Mouse (Mus musculus) heart, embryonic 13.5 days (tissue): ENCODE results near the gene Mroh2a. TPM values are rescaled to one million over a fixed set of nuclear protein-coding genes. Genes with fewer than 3 reads are reported as not detected.
"Not testable (repeated sequence)": the region's sequence is repeated elsewhere in the genome, so short reads cannot be mapped to it uniquely, and the experiment has no call there.

Experiments used
- ATAC-seq: fragments of 200-750 bp; cut with Nextera tagmentation; 2 replicates; pipeline ENCODE4 v1.8.0; 2017; ENCODE audit warnings: moderate TSS enrichment; ENCODE audit not compliant: insufficient number of reproducible peaks, low FRiP score, low TSS enrichment; ENCODE audit errors: extremely low read depth
- H3K27ac ChIP-seq: fragments of 300-500 bp; sonication (generic); replicated peaks from 2 replicates; pipeline ENCODE4 v1.5.1; 2015; ENCODE audit warnings: moderate library complexity, mild to moderate bottlenecking, inconsistent platforms
- H3K27me3 ChIP-seq: fragments of 300-500 bp; sonication (generic); replicated peaks from 2 replicates; pipeline ENCODE4 v1.6.1; 2015; ENCODE audit warnings: mild to moderate bottlenecking, inconsistent platforms
- H3K36me3 ChIP-seq: fragments of 300-500 bp; sonication (generic); 2 replicates; pipeline ENCODE4 v1.6.1; 2015; ENCODE audit warnings: mild to moderate bottlenecking, inconsistent platforms
- H3K4me1 ChIP-seq: fragments of 300-500 bp; sonication (generic); 2 replicates; pipeline ENCODE4 v1.6.1; 2015; ENCODE audit warnings: inconsistent platforms
- H3K4me2 ChIP-seq: fragments of 300-500 bp; sonication (generic); 2 replicates; pipeline ENCODE4 v1.6.1; 2015; ENCODE audit warnings: inconsistent platforms, mild to moderate bottlenecking, moderate library complexity
- H3K4me3 ChIP-seq: fragments of 300-500 bp; sonication (generic); 2 replicates; pipeline ENCODE4 v1.5.1; 2015; ENCODE audit warnings: moderate library complexity, mild to moderate bottlenecking, inconsistent platforms
- H3K9ac ChIP-seq: fragments of 300-500 bp; sonication (generic); 2 replicates; pipeline ENCODE4 v1.6.1; 2015; ENCODE audit warnings: inconsistent platforms, mild to moderate bottlenecking, moderate library complexity
- H3K9me3 ChIP-seq: fragments of 300-500 bp; sonication (generic); 2 replicates; pipeline ENCODE4 v1.6.1; 2016; ENCODE audit warnings: inconsistent platforms
- WGBS: fragments of 180-500 bp; shearing (Covaris S2); methylation state at CpG from one replicate; pipeline ENCODE4 v1.1.7; 2015; ENCODE audit warnings: mixed read lengths; 5-methylcytosine and 5-hydroxymethylcytosine counted together
- polyA plus RNA-seq: library from polyadenylated mRNA; unstranded; fragments of >200 nt; fragmentation: Nextera tagmentation; extraction: Ambion mirVana; gene quantifications from 2 replicates; pipeline ENCODE4 v1.2.1, GENCODE M21; 2015

Mroh2a gene
- polyA plus RNA-seq, 1 experiment from 2014 or later = 0.33 TPM

GRCm38 (mm10) chr1:88220336-88220735 is 6.5 kb upstream of the Mroh2a start:
- ATAC-seq = no peak

GRCm38 (mm10) chr1:88222216-88222615 is 4.6 kb upstream of the Mroh2a start:
- 40% methylated on average over 2 of the region's 2 CpGs for WGBS
- Histone ChIP-seq H3K27ac (no peak overlapping the region), H3K27me3 (no peaks in the 10 kb centered on the region), H3K4me1 (no peaks in the 10 kb centered on the region), H3K36me3 (no peaks in the 10 kb centered on the region), H3K9me3 (peaks cover 24% of the 10 kb centered on the region), H3K4me2 (no peak overlapping the region), H3K4me3 (no peak overlapping the region), H3K9ac (no peak overlapping the region)
- no peak for ATAC-seq

More at GRCm38 (mm10) chr1:88220336-88220735, 6.5 kb upstream of the Mroh2a start:
- Histone ChIP-seq H3K9me3 (peaks cover 14% of the 10 kb centered on the region), H3K4me1 (no peaks in the 10 kb centered on the region), H3K9ac (no peak overlapping the region), H3K4me3 (no peak overlapping the region), H3K27me3 (no peaks in the 10 kb centered on the region), H3K27ac (no peak overlapping the region), H3K36me3 (no peaks in the 10 kb centered on the region), H3K4me2 (no peak overlapping the region)

DNA sequence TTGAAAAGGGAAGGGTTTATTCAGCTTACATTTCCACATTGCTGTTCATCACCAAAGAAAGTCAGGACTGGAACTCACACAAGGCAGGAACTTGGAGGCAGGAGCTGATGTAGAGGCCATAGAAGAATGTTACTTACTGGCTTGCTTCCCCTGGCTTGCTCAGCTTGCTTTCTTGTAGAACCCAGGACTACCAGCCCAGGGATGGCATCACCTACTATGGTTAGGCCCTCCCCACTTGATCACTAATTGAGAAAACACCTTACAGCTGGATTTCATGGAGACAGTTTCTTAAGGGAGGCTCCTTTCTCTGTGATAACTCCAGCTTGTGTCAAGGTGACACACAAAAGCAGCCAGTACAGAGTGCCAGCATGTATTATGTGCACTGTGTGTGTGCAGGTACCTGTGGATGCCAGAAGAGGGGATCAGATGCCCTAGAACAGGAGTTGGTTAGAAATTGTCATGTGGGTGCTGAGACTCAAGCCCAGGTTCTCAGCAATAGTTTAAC is 3.7 kb upstream of the Mroh2a start:
- H3K9me3 ChIP-seq = peaks cover 33% of the 10 kb centered on the region
- not testable (repeated sequence) for H3K27me3 ChIP-seq, H3K4me1 ChIP-seq, ATAC-seq, H3K4me2 ChIP-seq, H3K36me3 ChIP-seq, H3K9ac ChIP-seq, H3K4me3 ChIP-seq, H3K27ac ChIP-seq

GRCm38 (mm10) chr1:88223591-88223990 is 3.2 kb upstream of the Mroh2a start:
- H3K4me2 ChIP-seq = no peak overlapping the region
- H3K27me3 ChIP-seq = no peaks in the 10 kb centered on the region
- no peak overlapping the region for H3K9ac ChIP-seq
- 30% methylated on average over 1 of the region's 1 CpGs for WGBS
- no peak overlapping the region for H3K4me3 ChIP-seq
- H3K36me3 ChIP-seq = no peaks in the 10 kb centered on the region
- H3K9me3 ChIP-seq = peaks cover 38% of the 10 kb centered on the region
- ATAC-seq = no peak
- no peak overlapping the region for H3K27ac ChIP-seq
- no peaks in the 10 kb centered on the region for H3K4me1 ChIP-seq

- H3K4me3 ChIP-seq = no peak overlapping the region
- H3K4me2 ChIP-seq = no peak overlapping the region
- no peak overlapping the region for H3K9ac ChIP-seq
- WGBS = 57% methylated on average over 2 of the region's 2 CpGs
- H3K4me1 ChIP-seq = no peaks in the 10 kb centered on the region
- ATAC-seq = no peak
- peaks cover 44% of the 10 kb centered on the region for H3K9me3 ChIP-seq
- H3K27ac ChIP-seq = no peak overlapping the region
- H3K27me3 ChIP-seq = no peaks in the 10 kb centered on the region
- no peaks in the 10 kb centered on the region for H3K36me3 ChIP-seq
These were observed 2.6 kb upstream of the Mroh2a start for GRCm38 (mm10) chr1:88224029-88224776.

GRCm38 (mm10) chr1:88225301-88225700 is 1.5 kb upstream of the Mroh2a start:
- peaks cover 55% of the 10 kb centered on the region for H3K9me3 ChIP-seq
- ATAC-seq, H3K4me2 ChIP-seq, H3K36me3 ChIP-seq, H3K27ac ChIP-seq, H3K9ac ChIP-seq, H3K4me3 ChIP-seq, H3K4me1 ChIP-seq, H3K27me3 ChIP-seq: not testable (repeated sequence)
- 30% methylated on average over 2 of the region's 2 CpGs for WGBS

DNA sequence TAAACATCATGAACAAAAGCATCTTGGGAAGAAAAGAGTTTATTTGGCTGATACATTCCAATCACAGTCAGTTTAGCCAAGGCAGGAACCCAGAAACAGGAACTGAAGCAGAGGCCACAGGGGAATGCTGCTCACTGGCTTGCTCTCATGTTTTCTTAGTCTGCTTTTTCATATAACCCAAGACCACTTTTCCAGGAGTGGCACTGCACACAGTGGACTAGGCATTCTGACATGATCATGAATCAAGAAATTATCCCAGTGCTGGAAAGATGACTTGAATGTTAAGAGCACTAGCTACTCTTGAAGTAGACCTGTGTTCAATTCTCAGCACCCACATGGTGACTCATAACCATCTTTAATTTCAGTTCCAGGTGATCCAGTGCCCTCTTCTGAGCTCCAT is 1.0 kb upstream of the Mroh2a start:
- H3K4me3 ChIP-seq = no peak overlapping the region
- no peak overlapping the region for H3K4me2 ChIP-seq
- H3K9me3 ChIP-seq = peaks cover 59% of the 10 kb centered on the region
- H3K9ac ChIP-seq = no peak overlapping the region
- ATAC-seq = no peak
- no peaks in the 10 kb centered on the region for H3K27me3 ChIP-seq
- H3K27ac ChIP-seq = no peak overlapping the region
- no peaks in the 10 kb centered on the region for H3K4me1 ChIP-seq
- no peaks in the 10 kb centered on the region for H3K36me3 ChIP-seq

GRCm38 (mm10) chr1:88227482-88227881 is 696 bp downstream of the Mroh2a start:
- no peaks in the 10 kb centered on the region for H3K4me1 ChIP-seq
- no peak overlapping the region for H3K4me3 ChIP-seq
- no peaks in the 10 kb centered on the region for H3K36me3 ChIP-seq
- WGBS = 50% methylated on average over 2 of the region's 2 CpGs
- peaks cover 73% of the 10 kb centered on the region for H3K9me3 ChIP-seq
- no peak for ATAC-seq
- no peak overlapping the region for H3K4me2 ChIP-seq
- H3K27ac ChIP-seq = no peak overlapping the region
- no peak overlapping the region for H3K9ac ChIP-seq
- H3K27me3 ChIP-seq = no peaks in the 10 kb centered on the region

GRCm38 (mm10) chr1:88228121-88228520 is 1.3 kb downstream of the Mroh2a start:
- H3K4me1 ChIP-seq = no peaks in the 10 kb centered on the region
- no peak overlapping the region for H3K9ac ChIP-seq
- no peak overlapping the region for H3K27ac ChIP-seq
- no peaks in the 10 kb centered on the region for H3K27me3 ChIP-seq
- 65% methylated on average over 7 of the region's 7 CpGs for WGBS
- no peaks in the 10 kb centered on the region for H3K36me3 ChIP-seq
- ATAC-seq = 0 out of 2 replicates have a peak, but pooled peaks have one; percentile 4
- H3K4me2 ChIP-seq = no peak overlapping the region
- H3K9me3 ChIP-seq = peaks cover 79% of the 10 kb centered on the region
- no peak overlapping the region for H3K4me3 ChIP-seq

GRCm38 (mm10) chr1:88229566-88229965 is 2.8 kb downstream of the Mroh2a start:
- H3K9me3 ChIP-seq = peaks cover 91% of the 10 kb centered on the region
- H3K27ac ChIP-seq = no peak overlapping the region
- no peak overlapping the region for H3K9ac ChIP-seq
- no peak overlapping the region for H3K4me2 ChIP-seq
- H3K27me3 ChIP-seq = no peaks in the 10 kb centered on the region
- WGBS = 68% methylated on average over 3 of the region's 3 CpGs
- no peak for ATAC-seq
- no peak overlapping the region for H3K4me3 ChIP-seq
- no peaks in the 10 kb centered on the region for H3K4me1 ChIP-seq
- H3K36me3 ChIP-seq = no peaks in the 10 kb centered on the region

- no peak for ATAC-seq
- peaks cover 96% of the 10 kb centered on the region for H3K9me3 ChIP-seq
- H3K4me3 ChIP-seq = no peak overlapping the region
- WGBS = 69% methylated on average over 5 of the region's 5 CpGs
- H3K27me3 ChIP-seq = no peaks in the 10 kb centered on the region
- H3K9ac ChIP-seq = no peak overlapping the region
- no peak overlapping the region for H3K4me2 ChIP-seq
- H3K4me1 ChIP-seq = no peaks in the 10 kb centered on the region
- no peak overlapping the region for H3K27ac ChIP-seq
- no peaks in the 10 kb centered on the region for H3K36me3 ChIP-seq
These were observed 3.2 kb downstream of the Mroh2a start for GRCm38 (mm10) chr1:88229986-88230385.

DNA sequence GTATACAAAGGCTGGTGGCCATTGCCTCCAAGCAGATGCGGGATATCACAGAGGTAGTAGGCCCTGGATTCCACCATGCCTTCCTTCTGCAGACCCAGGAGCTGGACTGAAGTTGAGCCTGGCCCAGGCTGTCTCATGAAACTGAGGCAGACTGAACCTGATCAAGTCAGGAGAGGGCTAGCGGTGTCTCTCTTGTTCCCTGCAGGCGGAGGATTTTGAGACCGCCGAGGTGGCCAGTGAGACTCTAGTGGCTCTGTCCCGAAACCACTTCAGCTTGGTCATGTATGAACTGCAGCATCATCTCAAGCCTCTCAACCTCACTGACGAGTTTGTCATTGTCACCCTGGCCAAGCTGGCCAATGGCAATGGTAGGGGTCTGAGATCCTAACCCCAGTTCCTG is 3.6 kb downstream of the Mroh2a start:
- Histone ChIP-seq H3K9ac (no peak overlapping the region), H3K27me3 (no peaks in the 10 kb centered on the region), H3K9me3 (peaks cover 98% of the 10 kb centered on the region), H3K4me3 (no peak overlapping the region), H3K4me1 (no peaks in the 10 kb centered on the region), H3K27ac (no peak overlapping the region), H3K4me2 (no peak overlapping the region), H3K36me3 (no peaks in the 10 kb centered on the region)
- 66% methylated on average over 7 of the region's 7 CpGs for WGBS
- no peak for ATAC-seq
